Mouse (Mus musculus): Measurements from ENCODE around the gene Mcub.

Gene Mcub

GRCm38 (mm10) chr3:129887779-129888517, 82.1 kb downstream of the Mcub start:
- DNase-seq = no peak

DNA sequence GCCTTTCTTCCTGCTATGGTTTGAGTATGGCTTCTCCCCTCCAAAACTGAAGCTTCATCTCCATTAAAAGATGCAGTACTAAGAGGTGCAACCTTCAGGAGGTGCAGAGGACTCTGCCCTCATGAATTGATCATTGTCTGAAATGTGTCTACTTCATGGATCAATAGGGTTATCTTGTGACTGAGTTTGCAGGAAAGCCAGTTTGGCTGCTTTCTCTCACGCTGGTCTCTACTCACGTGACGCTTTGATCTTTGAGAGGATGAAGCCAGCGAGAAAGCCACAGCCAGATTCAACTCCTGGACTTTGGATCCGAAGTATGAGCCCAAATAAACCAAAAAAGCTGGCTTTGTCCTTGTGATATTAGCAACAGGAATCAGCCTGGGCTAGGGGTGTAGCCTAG, 83.6 kb downstream of the Mcub start:
- no peak for DNase-seq

- no peak for DNase-seq
These were observed 84.4 kb downstream of the Mcub start for GRCm38 (mm10) chr3:129885577-129885976.

DNA sequence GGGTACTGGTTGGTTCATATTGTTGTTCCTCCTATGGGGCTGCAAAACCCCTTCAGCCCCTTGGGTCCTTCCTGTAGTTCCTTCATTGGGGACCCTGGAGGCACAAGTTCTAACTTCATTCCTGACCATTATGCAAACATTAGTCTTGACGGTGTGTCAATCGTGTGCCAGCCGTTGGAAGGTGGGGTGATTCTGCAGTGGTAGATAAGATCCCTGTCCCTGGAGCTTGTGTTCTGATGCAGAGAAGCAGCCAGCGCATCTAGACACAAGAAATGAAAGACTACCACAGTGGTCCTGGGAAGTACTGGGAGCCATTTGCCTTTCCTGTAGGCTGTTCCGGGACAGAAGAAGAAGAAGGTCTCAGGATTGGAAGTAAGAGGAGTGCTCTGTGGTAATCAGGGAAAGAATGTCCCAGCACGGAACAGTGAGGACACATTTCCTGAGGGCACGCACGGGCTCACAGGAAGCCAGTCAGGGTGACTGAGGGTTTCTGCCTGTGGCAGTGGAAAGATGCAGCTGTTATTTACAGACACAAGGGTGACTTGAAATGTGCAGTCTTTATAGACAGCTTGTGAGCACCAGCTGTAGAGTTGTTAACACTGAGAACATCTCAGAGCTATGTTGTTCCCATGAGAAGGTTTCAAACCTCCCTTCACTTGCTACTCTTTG, 88.9 kb downstream of the Mcub start:
- no peak for DNase-seq

DNA sequence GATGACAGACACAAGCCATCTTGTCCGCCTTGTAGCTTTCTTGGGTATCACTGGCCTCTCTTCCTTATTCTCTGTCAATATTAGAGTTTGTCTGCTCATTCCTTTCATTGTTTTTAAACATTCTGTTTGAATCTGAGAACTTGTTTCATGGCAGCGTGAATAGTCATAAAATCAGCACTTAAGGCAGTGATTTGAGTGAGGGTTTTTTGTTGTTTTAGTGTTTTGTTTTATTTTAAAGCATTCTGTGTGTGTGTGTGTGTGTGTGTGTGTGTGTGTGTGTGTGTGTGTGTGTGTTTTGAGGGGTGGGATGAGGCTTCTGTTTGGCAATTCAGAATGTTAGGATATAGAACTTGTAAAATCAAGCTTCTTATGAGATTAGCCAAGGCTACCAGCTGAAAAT, 90.1 kb downstream of the Mcub start:
- DNase-seq = no peak

GRCm38 (mm10) chr3:129879131-129879757, 90.8 kb downstream of the Mcub start:
- peak; percentile 9 for DNase-seq

GRCm38 (mm10) chr3:129878405-129879021, 91.5 kb downstream of the Mcub start, which contains the start of gene Pla2g12a:
TSS of gene Pla2g12a (plus strand) at chr3:129878606.
- DNase-seq = peak; percentile 96

DNA sequence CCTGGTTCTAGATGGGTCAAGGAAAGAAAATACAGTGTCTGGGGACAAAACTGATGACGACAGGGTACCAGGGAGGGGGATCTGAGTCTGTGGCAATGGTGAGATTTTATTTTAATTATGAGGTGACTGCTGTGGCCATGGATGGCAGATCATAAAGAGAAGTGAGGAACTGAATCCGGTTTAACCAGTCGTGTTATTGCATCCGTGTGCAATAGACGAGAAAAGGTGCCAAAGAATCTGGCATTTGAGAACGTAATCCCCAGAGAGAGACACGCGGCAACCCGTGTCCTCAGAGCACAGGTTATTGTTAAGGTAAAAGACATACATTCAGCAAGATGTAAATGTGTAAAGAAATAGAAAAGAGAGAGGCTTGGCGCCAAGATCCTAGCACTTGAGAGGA, 92.7 kb downstream of the Mcub start:
- no peak for DNase-seq

Measured in right cerebral cortex, postnatal 14 days (tissue).